Mouse (Mus musculus) hindbrain, embryonic 14.5 days (tissue): ENCODE measurements around the gene Serpinh1. TPM values are rescaled to one million over a fixed set of nuclear protein-coding genes. Genes with fewer than 3 reads are reported as not detected.

Source experiments
- ATAC-seq: fragments of 200-750 bp; cut with Nextera tagmentation; 2 replicates; pipeline ENCODE4 v1.8.0; 2017; ENCODE audit warnings: moderate number of reproducible peaks, mild to moderate bottlenecking, moderate TSS enrichment, moderate library complexity; ENCODE audit not compliant: low FRiP score
- DNase-seq: peaks from one replicate; pipeline ENCODE4 v3.0.0-alpha.2; 2015; ENCODE audit warnings: low spot score
- H3K27ac ChIP-seq: fragments of 300-500 bp; sonication (generic); 2 replicates; pipeline ENCODE4 v1.5.1; 2014; ENCODE audit warnings: mild to moderate bottlenecking, moderate library complexity
- H3K27me3 ChIP-seq: fragments of 300-500 bp; sonication (generic); 2 replicates; pipeline ENCODE4 v1.6.1; 2014; ENCODE audit warnings: mild to moderate bottlenecking, low read length, mixed read lengths; ENCODE audit not compliant: control insufficient read depth, insufficient read depth
- H3K36me3 ChIP-seq: fragments of 300-500 bp; sonication (generic); replicated peaks from 2 replicates; pipeline ENCODE4 v1.6.1; 2014; ENCODE audit not compliant: control insufficient read depth, insufficient read depth
- H3K4me1 ChIP-seq: fragments of 300-500 bp; sonication (generic); replicated peaks from 2 replicates; pipeline ENCODE4 v1.6.1; 2014; ENCODE audit warnings: antibody characterized with exemption, low read length, mixed read lengths; ENCODE audit not compliant: control insufficient read depth, insufficient read depth
- H3K4me2 ChIP-seq: fragments of 300-500 bp; sonication (generic); replicated peaks from 2 replicates; pipeline ENCODE4 v1.6.1; 2014; ENCODE audit warnings: mild to moderate bottlenecking, moderate library complexity
- H3K4me3 ChIP-seq: fragments of 300-500 bp; sonication (generic); replicated peaks from 2 replicates; pipeline ENCODE4 v1.5.1; 2014; ENCODE audit warnings: mild to moderate bottlenecking, low read length
- H3K9ac ChIP-seq: fragments of 300-500 bp; sonication (generic); 2 replicates; pipeline ENCODE4 v1.6.1; 2014
- H3K9me3 ChIP-seq: fragments of 300-500 bp; sonication (generic); 2 replicates; pipeline ENCODE4 v1.6.1; 2016; ENCODE audit warnings: low read length; ENCODE audit not compliant: control insufficient read depth
- WGBS: fragments of 180-500 bp; shearing (Covaris S2); extraction: QIAGEN DNeasy Blood & Tissue Kit; methylation state at CpG from one replicate; pipeline ENCODE4 v1.1.7; 2014; 5-methylcytosine and 5-hydroxymethylcytosine counted together
- polyA plus RNA-seq: library from polyadenylated mRNA; unstranded; fragments of >200 nt; fragmentation: Nextera tagmentation; extraction: Ambion mirVana; gene quantifications from 2 replicates; pipeline ENCODE4 v1.2.1, GENCODE M21; 2014

The Serpinh1 gene
- polyA plus RNA-seq: 122 and 128 TPM in 2 replicates

DNA sequence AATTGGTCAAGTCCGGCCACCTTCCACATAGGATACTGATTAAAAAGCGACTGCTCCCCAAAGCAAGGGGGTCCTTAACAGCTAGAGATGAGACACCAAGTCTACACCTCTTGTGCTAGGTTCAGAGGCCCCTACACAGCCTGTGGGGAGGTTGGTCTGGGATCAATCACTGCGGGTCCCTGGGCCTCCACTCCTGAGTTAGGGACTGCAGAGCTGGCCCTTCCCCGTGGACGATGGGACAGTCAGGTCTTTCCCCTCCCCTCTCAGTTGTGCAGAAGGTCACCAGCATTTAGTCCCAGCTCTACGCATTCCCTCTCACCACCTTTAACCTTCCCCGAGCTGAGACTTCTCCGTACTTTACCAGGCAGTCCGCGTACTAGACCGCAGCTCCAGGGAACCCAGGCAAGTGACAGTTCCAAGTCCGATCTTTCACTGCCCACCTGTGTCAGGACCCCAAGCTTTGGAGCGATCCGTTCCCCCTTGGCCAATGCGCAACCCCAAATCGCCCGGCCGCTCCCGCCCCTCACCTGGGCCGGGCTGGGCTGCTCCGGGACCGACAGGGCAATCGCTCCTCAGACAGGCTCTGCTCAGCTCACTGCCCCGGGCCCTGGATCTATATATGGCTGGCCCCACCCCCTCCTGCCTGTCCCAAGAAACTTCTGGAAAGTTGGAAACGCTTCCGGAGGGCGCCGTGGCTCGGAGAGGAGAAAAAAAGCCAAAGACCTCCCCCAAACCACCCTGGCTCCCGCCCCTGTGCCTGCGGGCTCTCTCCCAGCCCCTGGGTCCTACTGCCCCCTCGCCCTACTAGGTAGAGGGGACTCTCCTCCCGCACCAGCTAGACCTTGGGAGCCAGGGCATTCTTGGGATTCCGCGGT, at the start of gene Serpinh1:
Gene Serpinh1 (minus strand): TSS at position 714 of the 875 bp plus-strand sequence.
- Histone ChIP-seq H3K4me1 (peaks cover 45% of the 10 kb centered on the region), H3K27me3 (no peaks in the 10 kb centered on the region), H3K9ac (peak within 1 kb of the TSS; percentile 63), H3K27ac (peak within 1 kb of the TSS; percentile 78), H3K4me3 (peak within 1 kb of the TSS; percentile 40), H3K4me2 (peak within 1 kb of the TSS; percentile 59), H3K36me3 (0 out of 2 replicates have a peak, but pooled peaks cover 10% of the 10 kb centered on the region), H3K9me3 (no peaks in the 10 kb centered on the region)
- WGBS: 2% methylated on average over 34 of the region's 35 CpGs
- peak; percentile 51 for ATAC-seq
- peak; percentile 58 for DNase-seq

GRCm38 (mm10) chr7:99402477-99402876, 49.4 kb upstream of the Serpinh1 start:
- peaks cover 22% of the 10 kb centered on the region for H3K36me3 ChIP-seq
- no peaks in the 10 kb centered on the region for H3K4me1 ChIP-seq
- 85% methylated on average over 6 of the region's 6 CpGs for WGBS

GRCm38 (mm10) chr7:99401373-99401772, 48.3 kb upstream of the Serpinh1 start:
- Histone ChIP-seq H3K4me3 (no peak overlapping the region), H3K36me3 (peaks cover 22% of the 10 kb centered on the region), H3K9ac (no peak overlapping the region), H3K27ac (no peak overlapping the region), H3K4me2 (no peak overlapping the region), H3K9me3 (no peaks in the 10 kb centered on the region), H3K27me3 (no peaks in the 10 kb centered on the region), H3K4me1 (no peaks in the 10 kb centered on the region)
- no peak for ATAC-seq
- no peak for DNase-seq
- 87% methylated on average over 8 of the region's 8 CpGs for WGBS

More at GRCm38 (mm10) chr7:99402477-99402876, 49.4 kb upstream of the Serpinh1 start:
- DNase-seq: no peak
- H3K4me3 ChIP-seq: no peak overlapping the region
- no peaks in the 10 kb centered on the region for H3K9me3 ChIP-seq
- ATAC-seq: no peak
- no peak overlapping the region for H3K9ac ChIP-seq
- H3K27me3 ChIP-seq: no peaks in the 10 kb centered on the region
- H3K4me2 ChIP-seq: no peak overlapping the region
- no peak overlapping the region for H3K27ac ChIP-seq

DNA sequence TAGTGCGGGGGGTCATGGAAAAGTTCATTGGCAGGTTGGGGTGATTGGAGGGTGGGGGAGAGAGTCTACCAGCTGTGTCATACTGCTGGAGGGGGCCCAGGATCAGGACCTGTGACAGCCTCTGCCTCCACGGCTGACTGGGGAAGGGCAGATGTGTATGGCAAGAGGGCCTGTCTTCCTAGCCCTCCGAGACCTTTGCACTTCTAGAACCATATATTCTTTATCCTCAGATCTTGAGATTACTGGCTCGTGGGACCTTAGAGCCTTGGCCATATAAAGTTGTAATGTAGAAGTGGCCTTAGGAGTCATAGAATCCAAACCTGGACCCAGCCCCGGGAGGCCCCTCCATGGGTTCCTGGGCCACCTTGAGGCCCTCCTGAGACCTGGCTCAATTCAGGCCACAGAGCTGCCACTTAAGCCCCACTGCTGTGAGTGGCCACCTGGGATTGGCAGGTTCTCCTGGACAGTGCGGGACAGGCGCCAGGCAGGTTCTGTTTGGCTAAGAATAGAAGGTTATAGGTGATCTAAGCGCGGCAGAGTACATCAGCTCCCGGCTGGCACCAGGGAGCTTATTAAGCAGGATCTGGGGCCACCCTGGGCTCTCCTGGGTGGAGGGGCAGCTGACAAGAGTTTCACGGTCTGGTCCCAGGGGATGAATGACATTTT, 44.1 kb upstream of the Serpinh1 start:
- H3K9ac ChIP-seq: no peak overlapping the region
- no peak overlapping the region for H3K27ac ChIP-seq
- H3K9me3 ChIP-seq: no peaks in the 10 kb centered on the region
- no peak overlapping the region for H3K4me3 ChIP-seq
- H3K36me3 ChIP-seq: peaks cover 29% of the 10 kb centered on the region
- no peak overlapping the region for H3K4me2 ChIP-seq
- no peaks in the 10 kb centered on the region for H3K27me3 ChIP-seq
- no peaks in the 10 kb centered on the region for H3K4me1 ChIP-seq
- 72% methylated on average over 11 of the region's 11 CpGs for WGBS
- ATAC-seq: no peak
- no peak for DNase-seq

DNA sequence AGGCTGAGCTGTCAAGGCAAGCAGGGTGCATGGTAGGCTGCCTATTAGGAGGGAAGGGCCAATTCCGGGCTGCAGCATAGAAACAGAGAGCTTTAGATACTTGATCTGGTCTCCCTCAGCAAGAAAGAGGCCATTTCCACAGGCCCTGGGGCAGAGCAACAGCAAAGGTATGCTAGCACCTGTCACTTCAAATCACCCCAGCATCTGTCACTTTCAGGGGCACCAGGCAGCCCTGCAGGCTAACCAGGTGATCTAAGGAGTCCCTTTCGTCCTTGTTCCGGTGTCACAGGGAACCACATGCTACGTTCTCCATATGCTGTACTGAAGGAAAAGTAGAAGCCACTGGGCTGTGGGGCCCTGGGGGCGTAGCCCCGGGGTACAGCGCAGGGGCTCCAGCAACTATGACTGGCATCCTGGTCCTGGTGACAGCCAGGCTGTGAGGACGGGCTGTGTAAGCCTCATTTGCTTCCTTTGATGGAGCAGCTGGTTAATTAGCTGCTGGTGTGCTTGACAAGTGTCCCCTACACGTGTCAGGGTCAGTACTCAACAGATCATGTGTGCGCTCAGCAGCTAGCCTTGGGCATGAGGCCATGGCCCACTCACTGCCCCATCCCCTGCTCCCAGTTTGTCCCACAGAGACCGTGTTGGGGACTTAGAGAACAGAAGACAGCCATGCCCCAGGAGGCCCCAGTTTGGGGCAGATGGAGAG, 43.0 kb upstream of the Serpinh1 start:
- Histone ChIP-seq H3K27me3 (no peaks in the 10 kb centered on the region), H3K9ac (no peak overlapping the region), H3K4me1 (no peaks in the 10 kb centered on the region), H3K36me3 (peaks cover 36% of the 10 kb centered on the region), H3K4me3 (no peak overlapping the region), H3K27ac (no peak overlapping the region), H3K4me2 (no peak overlapping the region), H3K9me3 (no peaks in the 10 kb centered on the region)
- DNase-seq: no peak
- 52% methylated on average over 11 of the region's 11 CpGs for WGBS
- ATAC-seq: no peak

DNA sequence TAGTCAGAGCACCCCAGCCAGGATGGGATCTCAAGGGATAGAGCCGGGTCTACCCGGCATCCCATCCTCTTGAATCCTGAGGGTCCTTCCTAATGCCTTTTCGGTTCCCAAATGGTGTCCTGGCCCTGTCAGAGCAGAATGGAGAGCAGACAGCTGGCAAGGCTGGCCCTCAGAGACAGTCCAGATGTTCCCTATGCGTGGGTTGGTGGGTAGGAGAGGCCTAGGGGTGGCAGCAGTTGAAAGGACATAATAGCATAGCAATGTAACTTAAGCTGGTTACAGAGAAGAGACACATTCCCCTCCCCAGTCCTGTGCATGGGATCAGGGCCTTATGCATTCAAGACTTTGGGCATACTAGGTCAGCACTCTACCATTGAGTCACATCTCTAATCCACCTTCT, 42.3 kb upstream of the Serpinh1 start:
- no peak overlapping the region for H3K27ac ChIP-seq
- H3K36me3 ChIP-seq: peaks cover 42% of the 10 kb centered on the region
- no peaks in the 10 kb centered on the region for H3K4me1 ChIP-seq
- DNase-seq (no peak), ATAC-seq (no peak)
- H3K9ac ChIP-seq: no peak overlapping the region
- H3K4me2 ChIP-seq: no peak overlapping the region
- no peak overlapping the region for H3K4me3 ChIP-seq
- WGBS: 68% methylated on average over 4 of the region's 4 CpGs
- no peaks in the 10 kb centered on the region for H3K27me3 ChIP-seq
- H3K9me3 ChIP-seq: no peaks in the 10 kb centered on the region

- H3K9me3 ChIP-seq: no peaks in the 10 kb centered on the region
- H3K36me3 ChIP-seq: peaks cover 35% of the 10 kb centered on the region
- H3K27ac ChIP-seq: no peak overlapping the region
- H3K27me3 ChIP-seq: no peaks in the 10 kb centered on the region
- WGBS: 85% methylated on average over 13 of the region's 13 CpGs
- DNase-seq (no peak), ATAC-seq (no peak)
- H3K4me1 ChIP-seq: no peaks in the 10 kb centered on the region
- H3K4me3 ChIP-seq: no peak overlapping the region
- H3K4me2 ChIP-seq: no peak overlapping the region
- no peak overlapping the region for H3K9ac ChIP-seq
Observed at GRCm38 (mm10) chr7:99393711-99394325, 40.8 kb upstream of the Serpinh1 start.

GRCm38 (mm10) chr7:99392696-99393095, 39.7 kb upstream of the Serpinh1 start:
- Histone ChIP-seq H3K9me3 (no peaks in the 10 kb centered on the region), H3K27ac (no peak overlapping the region), H3K36me3 (peaks cover 46% of the 10 kb centered on the region), H3K4me2 (no peak overlapping the region), H3K27me3 (no peaks in the 10 kb centered on the region), H3K4me3 (no peak overlapping the region), H3K4me1 (no peaks in the 10 kb centered on the region), H3K9ac (no peak overlapping the region)
- ATAC-seq: no peak
- no peak for DNase-seq
- WGBS: 68% methylated on average over 2 of the region's 2 CpGs
